Mouse (Mus musculus) CD4-positive, CD25-positive, alpha-beta regulatory T cell, adult 2 months (primary cell): ENCODE results near the gene Pxdc1.

ENCODE experiments used
- DNase-seq: peaks from one replicate; pipeline ENCODE4 v3.0.0-alpha.2; 2012; ENCODE audit warnings: low read depth, low spot score

The Pxdc1 gene

DNA sequence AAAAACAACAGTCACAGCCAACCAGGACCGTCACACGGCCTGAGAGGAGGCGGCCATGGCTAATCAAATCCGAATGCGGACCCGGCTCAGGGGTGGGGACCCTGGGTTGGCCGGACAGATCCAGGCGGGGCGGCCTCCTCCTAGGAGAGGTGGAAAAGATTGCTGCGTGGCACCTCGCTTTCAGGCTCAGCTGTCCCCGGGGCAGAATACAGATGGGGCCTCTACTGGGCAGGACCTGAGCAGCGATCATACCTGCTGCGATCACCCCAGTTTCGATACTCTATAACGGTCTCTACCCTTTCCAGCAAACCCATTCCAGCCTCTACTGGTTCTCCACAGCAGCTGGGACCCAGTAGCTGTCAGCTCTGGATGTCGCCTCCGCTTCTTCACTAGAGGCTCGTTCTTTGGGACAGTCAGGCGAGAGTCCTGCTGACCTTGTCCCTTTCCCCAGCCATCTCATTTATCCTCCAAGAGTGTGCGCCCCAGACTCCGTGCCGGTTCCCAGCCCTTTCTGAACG lies 1.8 kb downstream of the Pxdc1 start:
- no peak for DNase-seq

DNA sequence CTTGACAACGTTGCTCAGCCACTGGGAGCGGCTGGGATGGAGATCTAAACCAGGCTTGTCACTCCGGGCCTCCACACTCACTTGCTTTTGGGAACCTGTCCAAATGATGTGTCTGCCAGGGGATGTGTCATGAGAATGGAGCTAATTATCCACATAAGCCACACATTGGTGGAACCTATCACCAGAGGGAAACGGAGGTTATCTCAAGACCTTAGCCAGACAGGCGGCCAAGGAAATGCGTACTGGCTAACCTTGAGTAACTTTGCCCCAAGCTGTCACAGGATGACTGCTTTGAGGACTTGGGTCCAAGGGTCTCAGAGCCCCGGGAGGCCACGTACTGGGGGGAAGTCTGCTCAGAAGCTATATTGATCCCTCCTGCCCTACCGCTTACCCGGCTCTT lies 2.3 kb downstream of the Pxdc1 start:
- DNase-seq: no peak

- no peak for DNase-seq
Measured at GRCm38 (mm10) chr13:34650371-34650770, 2.9 kb downstream of the Pxdc1 start.

DNA sequence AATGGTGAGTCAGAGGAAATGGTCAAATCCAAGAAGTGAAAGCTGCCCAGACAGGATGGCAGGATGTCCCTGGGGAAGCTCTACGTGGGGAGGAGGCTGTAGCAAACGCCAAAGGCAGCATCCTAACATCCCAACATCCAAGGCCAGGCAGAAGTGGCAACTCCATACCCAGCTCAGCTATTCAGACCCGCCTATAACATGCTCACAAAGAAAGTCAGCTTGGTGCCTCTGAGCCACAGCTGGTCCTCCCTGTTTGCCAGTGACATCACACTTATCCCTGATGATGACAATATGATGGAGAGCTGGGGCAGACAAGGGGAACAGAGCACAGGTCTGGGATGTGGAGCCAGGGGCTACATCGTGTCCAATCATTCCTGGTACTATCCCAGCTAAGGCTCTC lies 5.5 kb downstream of the Pxdc1 start:
- DNase-seq: no peak

DNA sequence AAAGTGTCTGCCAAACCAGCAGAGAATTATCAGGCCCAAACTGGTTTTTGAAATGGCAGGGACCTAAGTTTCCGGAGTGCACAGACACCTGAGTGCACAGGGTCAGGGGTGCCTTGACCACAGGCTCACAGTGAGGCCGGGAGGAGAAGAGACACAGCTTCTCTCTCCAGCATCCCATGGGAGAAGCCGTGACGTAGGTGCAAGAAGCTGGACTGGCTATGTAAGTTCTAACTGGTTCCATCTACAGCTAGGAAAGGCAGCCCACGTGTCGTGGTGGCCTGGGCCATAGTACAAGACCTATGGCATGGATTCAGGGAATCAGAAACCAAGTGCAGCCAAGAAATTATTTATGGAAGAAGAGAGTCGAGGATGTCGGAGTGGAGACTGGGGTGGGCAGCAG lies 6.1 kb downstream of the Pxdc1 start:
- no peak for DNase-seq

DNA sequence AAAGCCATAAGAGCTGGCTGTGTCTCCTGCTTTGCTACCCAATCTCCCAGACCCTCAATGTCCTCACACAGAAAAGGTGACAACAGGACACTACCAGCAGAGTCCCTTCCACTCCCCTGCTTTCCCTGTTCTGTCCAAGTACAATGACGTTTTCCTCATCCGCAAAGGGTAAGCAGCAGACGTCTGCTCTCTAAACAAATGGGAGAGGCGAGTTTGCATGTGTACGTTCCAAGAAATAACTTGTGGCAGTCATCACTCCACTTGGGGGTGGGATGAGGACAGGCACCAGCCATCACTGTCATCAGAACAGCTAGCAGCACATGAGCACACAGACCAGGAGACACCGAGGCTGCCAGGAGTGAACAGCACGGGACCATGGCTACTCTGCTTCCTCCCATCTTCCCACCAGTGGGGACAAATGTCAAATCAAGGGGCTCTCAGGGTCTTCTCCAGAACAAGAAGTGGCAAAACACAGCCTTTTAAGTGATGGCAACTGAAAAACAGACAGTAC lies 7.0 kb downstream of the Pxdc1 start:
- no peak for DNase-seq

GRCm38 (mm10) chr13:34645519-34645918 lies 7.8 kb downstream of the Pxdc1 start:
- DNase-seq: no peak

GRCm38 (mm10) chr13:34644401-34644800 lies 8.9 kb downstream of the Pxdc1 start:
- no peak for DNase-seq

DNA sequence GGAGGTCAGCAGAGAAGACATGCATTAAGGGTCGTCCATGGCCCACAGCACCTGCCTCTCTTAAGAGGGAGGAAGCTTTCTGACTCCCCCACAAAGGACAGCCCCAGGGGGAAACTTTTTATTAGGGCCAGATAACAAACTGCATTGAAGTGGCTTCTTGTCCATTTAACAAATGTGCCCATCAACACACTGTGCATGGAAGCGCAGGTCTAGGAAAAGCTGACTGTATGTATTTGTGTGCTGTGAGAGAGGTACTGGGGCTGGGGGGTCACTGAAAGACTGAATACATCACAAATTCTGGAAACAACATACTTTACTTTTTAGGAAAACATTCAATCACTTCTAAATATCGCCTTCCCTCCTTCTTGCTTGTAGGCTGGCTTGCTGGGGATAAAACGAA lies 9.4 kb downstream of the Pxdc1 start:
- no peak for DNase-seq

DNA sequence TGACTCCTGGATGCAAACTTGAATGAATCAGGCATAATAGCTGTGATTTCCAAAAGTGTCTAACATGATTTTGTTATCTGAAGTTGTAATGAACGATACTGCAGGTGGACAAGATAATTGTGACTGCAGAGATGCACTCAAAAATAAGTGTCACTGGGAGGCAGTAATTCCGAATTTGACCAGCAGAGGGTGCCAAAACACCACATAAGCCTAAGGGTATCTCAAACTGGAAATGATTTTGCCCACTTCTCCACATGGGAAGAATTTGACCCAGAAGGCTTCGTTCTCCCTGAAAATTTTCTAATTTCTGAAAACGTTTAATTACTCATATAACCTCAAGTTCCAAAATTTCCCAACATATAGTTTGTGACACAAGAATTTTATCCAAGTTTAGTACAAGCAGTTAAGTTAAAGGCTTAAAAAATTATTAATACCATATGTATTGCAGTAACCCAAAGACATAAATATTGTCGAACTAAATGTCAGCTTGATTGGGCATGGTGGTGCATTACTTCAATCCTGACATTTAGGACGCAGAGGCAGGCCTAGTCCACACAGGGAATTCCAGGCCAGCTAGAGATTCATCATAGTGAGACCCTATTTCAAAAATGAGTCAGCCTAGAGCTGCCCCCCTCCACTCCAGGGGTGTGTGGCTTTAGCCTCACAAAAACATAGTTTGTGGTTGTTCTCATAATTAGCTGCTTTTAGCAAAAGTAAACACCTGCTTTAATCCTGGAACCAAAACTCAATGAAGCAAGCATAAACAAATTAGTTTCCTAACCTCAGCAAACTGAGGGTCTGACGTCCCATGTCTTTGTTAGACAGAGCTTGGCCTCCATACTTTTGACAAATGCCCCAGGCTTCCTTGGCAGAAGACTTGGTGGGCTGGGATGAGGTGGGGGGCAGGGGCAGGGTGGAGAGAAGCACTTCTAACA lies 10.1 kb downstream of the Pxdc1 start:
- peak; percentile 68 for DNase-seq

DNA sequence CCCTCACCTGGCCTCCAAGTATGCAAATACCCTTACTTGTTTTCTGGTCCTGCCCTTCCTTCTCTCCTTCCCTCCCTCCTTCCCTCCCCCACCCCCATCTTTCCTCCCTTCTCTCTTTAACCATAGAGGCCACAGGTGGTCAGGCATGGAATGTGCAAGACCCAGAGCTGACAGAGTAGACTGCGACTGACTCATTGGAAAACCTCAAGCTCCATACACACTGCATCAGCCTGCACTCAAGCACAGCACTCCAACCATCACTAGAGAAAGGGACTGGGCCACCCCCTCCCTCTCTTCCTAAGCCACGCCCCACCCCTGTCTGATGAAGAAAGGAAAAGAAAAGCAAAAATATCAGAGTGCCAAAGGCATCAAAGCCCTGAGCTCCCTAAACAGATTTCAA lies 12.2 kb downstream of the Pxdc1 start:
- DNase-seq: no peak

DNA sequence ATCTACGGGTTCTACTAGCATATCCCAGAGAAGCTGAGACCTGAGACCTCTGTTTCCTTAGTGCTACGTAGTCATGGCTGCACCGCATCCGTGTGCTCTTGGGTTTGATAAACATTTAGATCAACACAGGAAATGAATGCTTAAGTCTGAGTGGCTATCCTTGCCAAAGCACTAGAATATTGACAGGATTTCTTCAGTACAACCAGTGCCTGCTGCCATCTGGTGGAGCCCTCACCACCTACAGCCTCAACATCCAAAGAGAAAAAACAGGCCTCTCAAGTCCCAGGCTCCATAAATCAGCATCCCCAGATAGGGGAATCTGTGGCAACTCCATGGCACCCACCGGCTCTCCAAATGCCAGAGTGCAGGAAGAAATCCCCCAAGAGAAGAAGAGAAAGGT lies 17.3 kb downstream of the Pxdc1 start:
- DNase-seq: peak; percentile 38

DNA sequence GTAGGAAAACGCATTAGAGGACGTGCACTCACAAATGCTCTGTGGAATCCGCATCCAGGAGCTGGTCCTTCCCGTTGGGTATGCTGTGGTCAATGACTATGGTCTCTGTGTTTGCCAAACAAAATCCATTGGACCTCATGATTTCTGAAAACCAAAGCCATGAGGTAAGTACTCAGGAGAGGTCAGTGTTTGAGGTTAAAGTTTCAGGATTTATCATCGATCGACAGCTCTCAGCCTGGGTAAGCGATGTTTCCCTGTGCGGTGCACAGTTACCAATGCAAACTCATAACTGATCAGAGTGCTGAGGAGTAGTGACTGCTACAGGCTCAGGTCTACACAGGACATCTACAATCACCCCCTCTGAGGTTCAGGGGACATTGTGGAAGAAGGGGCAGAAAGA lies 23.0 kb downstream of the Pxdc1 start:
- DNase-seq: no peak

DNA sequence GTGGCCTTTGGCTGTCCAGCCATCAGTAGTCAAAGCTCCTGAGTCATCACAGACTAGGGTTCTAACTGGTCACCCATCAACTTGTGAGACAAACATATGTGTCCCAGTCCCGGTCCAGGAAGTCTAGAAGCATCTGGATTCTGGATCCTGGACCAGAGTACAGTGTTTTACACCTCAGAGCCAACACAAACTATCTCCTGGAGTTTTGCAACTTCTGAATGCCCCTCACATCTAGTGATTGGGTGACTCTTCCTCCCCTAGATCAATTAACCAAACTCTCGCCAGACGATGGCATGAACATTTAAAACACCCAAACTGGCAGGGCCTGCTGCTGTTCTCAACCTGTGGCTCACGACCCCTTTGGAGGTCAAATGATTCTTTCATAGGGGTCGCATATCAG lies 23.5 kb downstream of the Pxdc1 start:
- no peak for DNase-seq

DNA sequence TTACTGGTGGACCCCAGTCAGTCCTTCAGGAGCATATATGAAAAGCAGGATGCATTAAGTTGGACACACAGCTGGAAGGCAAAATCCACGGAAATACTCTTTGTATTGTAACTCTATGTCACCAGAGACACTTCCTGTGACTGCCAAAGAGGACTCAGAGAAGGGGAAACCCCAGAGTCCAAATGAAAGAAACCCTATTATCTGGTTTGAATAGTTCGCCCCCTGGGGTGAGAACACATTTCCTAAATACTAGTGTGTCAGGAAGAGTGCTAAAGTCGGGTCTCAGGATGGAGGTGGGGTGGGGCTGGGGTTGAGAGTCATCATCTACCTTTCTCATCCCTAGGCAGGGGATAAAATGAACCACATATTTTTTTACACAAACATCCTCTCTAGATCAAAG lies 25.8 kb downstream of the Pxdc1 start:
- peak; percentile 5 for DNase-seq

DNA sequence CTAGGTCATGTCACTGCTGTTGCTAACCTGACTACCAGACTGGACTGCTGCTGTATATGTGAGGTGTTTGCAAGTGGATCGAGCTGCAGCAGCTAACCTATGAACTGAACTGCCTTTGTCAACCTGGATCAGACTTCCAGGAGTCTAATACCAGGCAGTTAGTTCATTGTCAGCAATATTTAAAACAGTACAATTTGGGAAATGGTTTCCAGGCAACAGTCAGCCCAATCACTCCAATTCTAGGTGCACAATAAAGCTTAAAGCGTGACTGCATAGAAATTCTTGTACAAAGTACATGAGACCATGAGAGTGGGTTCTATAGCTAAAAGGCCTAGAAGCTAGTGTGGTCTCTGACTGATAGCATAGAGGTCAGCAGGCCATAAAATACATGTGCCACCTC lies 28.9 kb downstream of the Pxdc1 start:
- no peak for DNase-seq

- no peak for DNase-seq
Measured at GRCm38 (mm10) chr13:34612402-34612801, 40.9 kb downstream of the Pxdc1 start.

- DNase-seq: no peak
Measured at GRCm38 (mm10) chr13:34609711-34610110, 43.6 kb downstream of the Pxdc1 start.

- DNase-seq: no peak
Measured at GRCm38 (mm10) chr13:34607079-34607478, 46.2 kb downstream of the Pxdc1 start.

DNA sequence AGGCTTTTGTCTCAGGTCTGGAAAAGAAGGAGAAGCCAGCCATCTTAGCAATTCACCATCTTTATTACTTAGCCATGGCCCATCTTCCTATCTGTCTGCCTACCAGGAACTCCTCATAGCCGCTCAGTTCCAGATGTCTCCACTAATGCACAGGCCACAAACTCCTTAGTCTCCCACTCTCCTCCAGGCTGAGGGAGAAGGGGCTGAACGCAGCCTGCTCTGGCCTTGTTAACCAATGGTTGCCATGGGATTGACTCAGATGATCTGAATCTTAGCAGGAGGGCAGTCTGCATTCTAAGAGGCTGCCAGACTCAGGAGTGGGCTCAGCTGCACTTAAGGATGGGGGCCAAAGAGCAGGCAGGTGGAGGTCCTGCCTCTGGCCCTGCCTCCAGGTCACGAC lies 47.4 kb downstream of the Pxdc1 start:
- no peak for DNase-seq

- DNase-seq: no peak
Measured at GRCm38 (mm10) chr13:34605206-34605605, 48.1 kb downstream of the Pxdc1 start.

- no peak for DNase-seq
Measured at GRCm38 (mm10) chr13:34604406-34604805, 48.9 kb downstream of the Pxdc1 start.

- DNase-seq: no peak
Measured at GRCm38 (mm10) chr13:34602757-34603156, 50.5 kb downstream of the Pxdc1 start.
